Mouse (Mus musculus): Measurements from ENCODE around the gene Tnfrsf1b.

DNA sequence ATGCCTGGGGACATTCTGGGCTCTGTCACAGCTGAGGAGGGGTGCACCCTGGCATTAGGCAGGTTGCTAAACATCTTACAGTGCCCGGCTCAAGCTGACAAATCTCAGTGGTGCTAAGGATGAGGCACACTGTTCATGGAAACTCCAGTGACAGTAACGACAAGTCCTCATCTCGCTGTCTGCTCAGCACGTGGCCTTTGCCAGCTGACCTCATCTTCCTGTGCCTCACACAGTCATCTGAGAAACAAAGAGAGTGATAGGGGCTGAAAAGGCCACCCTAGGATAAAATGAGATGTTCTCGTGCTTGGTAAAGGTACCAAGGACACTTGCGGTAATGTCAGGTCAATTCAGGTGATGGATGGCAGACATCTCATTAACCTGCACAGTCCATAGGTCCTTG lies 36.8 kb upstream of the Tnfrsf1b start:
- no peak for TF ChIP-seq FLI1 (IDR thresholded peaks at IDR 0.05; ENCODE audit: low read length)
- TF ChIP-seq GATA1 (IDR thresholded peaks at IDR 0.05; ENCODE audit: borderline replicate concordance, low read length), result no peak
